Mouse (Mus musculus) heart, embryonic 12.5 days (tissue): ENCODE data around the gene Gm10320. TPM values are rescaled to one million over a fixed set of nuclear protein-coding genes. Genes with fewer than 3 reads are reported as not detected.

ENCODE experiments used
- ATAC-seq: fragments of 200-750 bp; cut with Nextera tagmentation; 2 replicates; pipeline ENCODE4 v1.8.0; 2017; ENCODE audit warnings: moderate TSS enrichment, moderate library complexity; ENCODE audit not compliant: insufficient number of reproducible peaks, low FRiP score
- H3K27ac ChIP-seq: fragments of 300-500 bp; sonication (generic); 2 replicates; pipeline ENCODE4 v1.5.1; 2016; ENCODE audit warnings: mild to moderate bottlenecking, moderate library complexity; ENCODE audit not compliant: poor library complexity, severe bottlenecking
- H3K27me3 ChIP-seq: fragments of 300-500 bp; sonication (generic); replicated peaks from 2 replicates; pipeline ENCODE4 v1.6.1; 2016; ENCODE audit warnings: mild to moderate bottlenecking, moderate library complexity
- H3K36me3 ChIP-seq: fragments of 300-500 bp; sonication (generic); 2 replicates; pipeline ENCODE4 v1.6.1; 2016; ENCODE audit warnings: mild to moderate bottlenecking, moderate library complexity
- H3K4me1 ChIP-seq: fragments of 300-500 bp; sonication (generic); replicated peaks from 2 replicates; pipeline ENCODE4 v1.6.1; 2016; ENCODE audit warnings: mild to moderate bottlenecking
- H3K4me2 ChIP-seq: fragments of 300-500 bp; sonication (generic); 2 replicates; pipeline ENCODE4 v1.6.1; 2016; ENCODE audit warnings: mild to moderate bottlenecking, moderate library complexity
- H3K4me3 ChIP-seq: fragments of 300-500 bp; sonication (generic); 2 replicates; pipeline ENCODE4 v1.5.1; 2016; ENCODE audit warnings: mild to moderate bottlenecking
- H3K9ac ChIP-seq: fragments of 300-500 bp; sonication (generic); 2 replicates; pipeline ENCODE4 v1.6.1; 2016; ENCODE audit warnings: mild to moderate bottlenecking, moderate library complexity
- H3K9me3 ChIP-seq: fragments of 300-500 bp; sonication (generic); replicated peaks from 2 replicates; pipeline ENCODE4 v1.6.1; 2016; ENCODE audit warnings: mild to moderate bottlenecking, moderate library complexity
- WGBS: fragments of 180-500 bp; shearing (Covaris S2); methylation state at CpG from one replicate; pipeline ENCODE4 v1.1.7; 2016; 5-methylcytosine and 5-hydroxymethylcytosine counted together
- polyA plus RNA-seq: library from polyadenylated mRNA; unstranded; fragments of >200 nt; fragmentation: Nextera tagmentation; extraction: Ambion mirVana; gene quantifications from 2 replicates; pipeline ENCODE4 v1.2.1, GENCODE M21; 2016

Gm10320 gene
- polyA plus RNA-seq: 0.82 TPM in 1 of 2 replicates, not detected in the other

DNA sequence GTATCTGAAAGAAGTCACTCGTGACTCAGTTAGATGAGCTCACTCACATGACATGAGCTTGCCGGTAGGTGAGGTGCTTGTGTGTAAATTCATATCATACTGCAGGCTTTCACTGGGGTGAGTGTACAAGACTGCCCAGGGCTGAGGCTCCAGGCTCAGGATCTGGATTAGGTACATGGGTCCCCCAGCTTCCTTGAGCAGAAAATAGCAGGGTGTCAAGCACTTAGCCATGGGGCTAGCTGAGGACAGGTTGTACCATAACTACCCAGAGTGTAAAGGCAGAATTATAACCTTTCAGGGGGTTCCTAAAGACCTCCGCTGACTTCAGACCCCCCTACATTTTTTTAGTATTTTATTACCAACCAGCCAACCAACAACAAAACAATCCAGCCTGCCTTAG, at the start of gene Gm10320:
Gene Gm10320, minus strand, starts transcription at position 93 of the 400 bp plus-strand sequence.
- no peak within 1 kb of the TSS for H3K4me3 ChIP-seq
- peaks cover 11% of the 10 kb centered on the region for H3K27me3 ChIP-seq
- ATAC-seq: no peak
- H3K9ac ChIP-seq: no peak within 1 kb of the TSS
- no peak within 1 kb of the TSS for H3K4me2 ChIP-seq
- 76% methylated on average over 3 of the region's 3 CpGs for WGBS
- no peaks in the 10 kb centered on the region for H3K36me3 ChIP-seq
- H3K4me1 ChIP-seq: peaks cover 1% of the 10 kb centered on the region
- no peak within 1 kb of the TSS for H3K27ac ChIP-seq
- no peaks in the 10 kb centered on the region for H3K9me3 ChIP-seq

DNA sequence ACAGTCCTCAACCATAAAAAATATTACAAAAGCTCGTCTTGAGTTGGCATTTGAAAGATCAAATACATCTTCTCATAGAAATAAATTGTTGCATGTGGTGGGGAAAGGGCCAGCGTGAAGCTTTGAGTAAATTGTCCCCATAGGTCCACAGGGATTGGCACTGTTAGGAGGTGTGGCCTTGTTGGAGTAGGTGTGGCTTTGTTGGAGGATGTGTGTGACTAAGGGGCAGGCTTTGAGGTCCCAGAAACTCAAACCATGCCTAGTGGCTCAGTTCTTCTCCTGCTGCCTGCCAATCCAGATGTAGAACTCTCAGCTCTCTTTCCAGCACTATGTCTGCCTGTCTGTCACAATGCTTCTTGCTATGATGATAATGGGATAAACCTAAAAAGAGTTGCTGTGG, 49.8 kb upstream of the Gm10320 start:
- H3K4me1 ChIP-seq: no peaks in the 10 kb centered on the region
- 81% methylated on average over 2 of the region's 2 CpGs for WGBS
- ATAC-seq: no peak
- H3K9me3 ChIP-seq: peaks cover 3% of the 10 kb centered on the region; the same call in 1 of the 2 replicates
- no peaks in the 10 kb centered on the region for H3K36me3 ChIP-seq
- H3K27me3 ChIP-seq: peaks cover 11% of the 10 kb centered on the region; the same call in 1 of the 2 replicates
- no peak overlapping the region for H3K4me2 ChIP-seq
- H3K4me3 ChIP-seq: no peak overlapping the region
- H3K27ac ChIP-seq: no peak overlapping the region
- no peak overlapping the region for H3K9ac ChIP-seq

DNA sequence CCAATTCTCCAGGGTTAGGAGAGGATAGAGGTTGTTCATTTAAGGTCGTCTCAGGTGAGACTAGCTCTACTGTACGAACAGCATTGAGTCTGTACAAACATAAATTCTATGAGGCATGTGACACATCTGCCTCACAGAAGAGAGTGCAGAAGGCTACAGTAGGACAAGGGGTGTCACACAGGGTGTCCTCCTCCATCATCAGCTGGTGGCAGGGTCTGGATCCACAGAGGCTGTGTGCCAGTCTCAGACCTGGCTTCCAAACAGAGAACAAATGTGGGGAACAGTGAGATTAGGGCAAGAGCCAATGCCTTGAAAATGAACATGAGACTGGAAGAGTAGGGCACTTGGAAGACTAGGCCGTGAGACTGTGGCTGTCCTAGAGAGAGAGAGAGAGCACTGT, 48.4 kb upstream of the Gm10320 start:
- H3K9ac ChIP-seq: no peak overlapping the region
- peaks cover 5% of the 10 kb centered on the region for H3K4me1 ChIP-seq
- WGBS: 84% methylated on average over 3 of the region's 3 CpGs
- H3K27ac ChIP-seq: no peak overlapping the region
- no peak overlapping the region for H3K4me2 ChIP-seq
- peaks cover 11% of the 10 kb centered on the region; the same call in 1 of the 2 replicates for H3K27me3 ChIP-seq
- no peaks in the 10 kb centered on the region for H3K36me3 ChIP-seq
- no peak overlapping the region for H3K4me3 ChIP-seq
- ATAC-seq: no peak
- peaks cover 3% of the 10 kb centered on the region; the same call in 1 of the 2 replicates for H3K9me3 ChIP-seq

DNA sequence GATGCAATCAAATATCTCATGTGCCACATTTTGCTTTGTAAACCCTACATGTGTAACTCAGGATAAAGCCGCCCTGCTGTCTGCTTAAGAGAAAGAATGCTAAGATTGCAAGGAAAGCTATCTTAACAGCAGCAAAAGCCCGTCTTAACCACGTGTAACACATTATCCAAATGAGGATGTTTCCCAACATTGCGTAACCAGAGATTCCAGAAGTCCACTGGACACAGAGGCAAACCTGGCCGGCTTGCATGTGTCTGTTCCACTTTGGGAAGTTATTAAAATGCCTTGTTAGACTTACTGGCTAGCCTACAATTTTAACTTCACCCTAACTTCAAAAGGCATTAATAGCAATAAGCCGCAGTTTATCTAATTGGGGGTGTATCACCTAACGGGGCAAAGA, 47.5 kb upstream of the Gm10320 start:
- Histone ChIP-seq H3K4me3 (no peak overlapping the region), H3K27ac (no peak overlapping the region), H3K9me3 (peaks cover 3% of the 10 kb centered on the region; the same call in 1 of the 2 replicates), H3K27me3 (peaks cover 11% of the 10 kb centered on the region; the same call in 1 of the 2 replicates), H3K9ac (no peak overlapping the region), H3K36me3 (no peaks in the 10 kb centered on the region), H3K4me2 (no peak overlapping the region), H3K4me1 (peaks cover 14% of the 10 kb centered on the region)
- ATAC-seq: no peak
- 62% methylated on average over 7 of the region's 7 CpGs for WGBS

DNA sequence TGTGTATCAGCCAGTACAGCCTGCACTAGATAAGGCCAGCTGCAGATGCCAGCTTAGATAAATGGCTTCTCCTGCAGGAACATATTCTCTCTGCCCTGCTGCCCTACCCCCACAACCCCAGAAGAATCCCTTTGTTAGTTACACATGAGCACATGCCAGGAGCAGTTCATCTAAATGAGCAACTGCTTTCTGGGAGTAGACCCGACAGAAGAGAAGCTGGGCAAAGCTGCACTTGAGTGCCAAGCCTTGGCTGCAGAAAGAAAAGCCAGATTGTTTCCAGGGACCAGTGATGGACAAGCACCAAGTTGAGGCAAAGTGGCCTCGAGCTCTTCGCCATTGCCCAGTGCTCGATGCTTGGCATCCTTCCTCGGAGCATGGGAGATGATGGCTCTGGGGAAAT, 46.8 kb upstream of the Gm10320 start:
- Histone ChIP-seq H3K27ac (no peak overlapping the region), H3K9me3 (peaks cover 3% of the 10 kb centered on the region; the same call in 1 of the 2 replicates), H3K4me1 (peaks cover 17% of the 10 kb centered on the region), H3K9ac (no peak overlapping the region), H3K36me3 (no peaks in the 10 kb centered on the region), H3K4me3 (no peak overlapping the region), H3K27me3 (0 out of 2 replicates have a peak, but pooled peaks cover 11% of the 10 kb centered on the region), H3K4me2 (no peak overlapping the region)
- 73% methylated on average over 5 of the region's 5 CpGs for WGBS
- no peak for ATAC-seq

DNA sequence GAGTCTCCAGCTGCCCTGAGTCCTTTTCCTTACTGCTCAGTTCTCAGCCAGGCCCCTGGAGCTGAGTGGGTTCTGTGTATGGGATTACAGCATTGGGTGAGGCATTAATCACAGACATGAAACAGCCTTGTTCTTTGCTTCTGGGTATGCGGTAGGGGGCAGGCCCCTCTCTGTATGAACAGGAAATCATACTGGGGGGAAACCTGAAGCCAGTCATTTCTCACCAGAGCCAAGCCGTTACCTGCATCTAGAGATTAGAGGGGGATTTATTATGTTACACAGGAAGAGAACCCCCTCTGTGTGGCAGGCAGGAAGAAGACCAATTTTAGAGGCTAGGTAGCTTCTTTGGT, 43.1 kb upstream of the Gm10320 start:
- Histone ChIP-seq H3K4me3 (no peak overlapping the region), H3K27ac (peak overlapping the region; percentile 42; the same call in 1 of the 2 replicates), H3K36me3 (no peaks in the 10 kb centered on the region), H3K9me3 (0 out of 2 replicates have a peak, but pooled peaks cover 4% of the 10 kb centered on the region), H3K4me2 (peak overlapping the region; percentile 51), H3K4me1 (peaks cover 34% of the 10 kb centered on the region), H3K27me3 (peaks cover 7% of the 10 kb centered on the region; the same call in 1 of the 2 replicates), H3K9ac (0 out of 2 replicates have a peak overlapping the region, but pooled peaks have one; percentile 14)
- no peak for ATAC-seq
- 41% methylated on average over 2 of the region's 2 CpGs for WGBS

DNA sequence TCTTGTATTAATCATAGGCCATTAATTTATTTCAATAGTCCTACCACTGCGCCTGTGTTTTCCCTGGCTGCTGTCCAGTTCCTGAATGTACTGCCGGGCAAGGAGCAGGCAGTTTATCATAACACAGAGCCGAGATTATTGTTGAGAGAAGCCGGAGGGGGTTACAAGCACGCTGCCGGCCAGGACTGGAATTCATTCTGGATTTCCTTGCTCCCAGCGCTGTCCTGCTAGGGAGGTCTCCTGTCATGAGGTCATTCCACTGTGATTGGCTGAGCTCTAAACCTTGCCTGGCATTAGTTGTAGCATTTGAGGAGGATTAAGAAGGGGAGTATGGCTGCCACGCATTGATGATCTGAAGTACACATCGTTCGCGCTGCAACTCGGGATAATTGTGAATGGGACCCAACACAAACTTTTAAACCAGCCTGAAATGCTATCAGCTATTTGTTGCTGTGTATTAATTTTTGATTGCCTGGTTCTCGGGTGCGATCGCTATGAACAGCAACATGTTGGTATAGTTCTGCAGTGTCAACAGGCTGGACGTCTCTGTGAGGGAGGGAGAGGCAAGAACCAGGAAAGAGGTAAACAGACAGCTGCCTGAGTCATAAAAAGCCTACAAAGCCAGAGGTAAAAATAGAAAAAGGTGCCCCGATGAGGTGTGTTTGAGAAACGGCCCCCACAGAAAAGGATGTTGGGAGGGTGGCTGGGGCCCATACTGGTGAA, 42.5 kb upstream of the Gm10320 start:
- H3K36me3 ChIP-seq: no peaks in the 10 kb centered on the region
- no peak overlapping the region for H3K4me3 ChIP-seq
- peak overlapping the region; percentile 42; the same call in 1 of the 2 replicates for H3K27ac ChIP-seq
- H3K9me3 ChIP-seq: 0 out of 2 replicates have a peak, but pooled peaks cover 4% of the 10 kb centered on the region
- H3K27me3 ChIP-seq: peaks cover 6% of the 10 kb centered on the region; the same call in 1 of the 2 replicates
- H3K4me2 ChIP-seq: peak overlapping the region; percentile 51
- H3K4me1 ChIP-seq: peaks cover 34% of the 10 kb centered on the region
- 25% methylated on average over 18 of the region's 18 CpGs for WGBS
- ATAC-seq: peak; percentile 82; the same call in 1 of the 2 replicates
- 0 out of 2 replicates have a peak overlapping the region, but pooled peaks have one; percentile 14 for H3K9ac ChIP-seq

DNA sequence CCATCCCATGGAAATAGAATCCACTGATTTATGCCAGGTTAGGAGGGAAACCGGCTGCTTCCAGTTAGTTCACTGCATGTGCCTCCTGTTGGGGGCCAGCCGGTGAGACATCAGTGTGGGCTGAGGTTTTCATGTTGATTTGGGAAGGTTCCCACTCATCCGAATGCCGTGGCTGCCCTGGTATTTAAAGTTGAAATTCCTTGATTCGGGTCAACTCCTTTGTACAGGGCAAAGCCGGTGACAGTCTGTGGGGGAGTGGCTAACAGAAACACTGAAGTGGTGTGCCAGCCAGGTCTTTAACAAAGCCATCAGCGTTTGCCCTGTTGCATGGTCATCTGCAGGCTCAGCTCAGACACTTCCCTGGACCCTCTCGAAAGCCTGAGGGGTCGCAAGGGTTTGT, 41.6 kb upstream of the Gm10320 start:
- Histone ChIP-seq H3K4me2 (0 out of 2 replicates have a peak overlapping the region, but pooled peaks have one; percentile 20), H3K27me3 (peaks cover 6% of the 10 kb centered on the region; the same call in 1 of the 2 replicates), H3K9me3 (0 out of 2 replicates have a peak, but pooled peaks cover 4% of the 10 kb centered on the region), H3K36me3 (no peaks in the 10 kb centered on the region), H3K4me1 (peaks cover 34% of the 10 kb centered on the region), H3K27ac (no peak overlapping the region), H3K9ac (no peak overlapping the region), H3K4me3 (no peak overlapping the region)
- ATAC-seq: no peak
- WGBS: 31% methylated on average over 9 of the region's 9 CpGs

DNA sequence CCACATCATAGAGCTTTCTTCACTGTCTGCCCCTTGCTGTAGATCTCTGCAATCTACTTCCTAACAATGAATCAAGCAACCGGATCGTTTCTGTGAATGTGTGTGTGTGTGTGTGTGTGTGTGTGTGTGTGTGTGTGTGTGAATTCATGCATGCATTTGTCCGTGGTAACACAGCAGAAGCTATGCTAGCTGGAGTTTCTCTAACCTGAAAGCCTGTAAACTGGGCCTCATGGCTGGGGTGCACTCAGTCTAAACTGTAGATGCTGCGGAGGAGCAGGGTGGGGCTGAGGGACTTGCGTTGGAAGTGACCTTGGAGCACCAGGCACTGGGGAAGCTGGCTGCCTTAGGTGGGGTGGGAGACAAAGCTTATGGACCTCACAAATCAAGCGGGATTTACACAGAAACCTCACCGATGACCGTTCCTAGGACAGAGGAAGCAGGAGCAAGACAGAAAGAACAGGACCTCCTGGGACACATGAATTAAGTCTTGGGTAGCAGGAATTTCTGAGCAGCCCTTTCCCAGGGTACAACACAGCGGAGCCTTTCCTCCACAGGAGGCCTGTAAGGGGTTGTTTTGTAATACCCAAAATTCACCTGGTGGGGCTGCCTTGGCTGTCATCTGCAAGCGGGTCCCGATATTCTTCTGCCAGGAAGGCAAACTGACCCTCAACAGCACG, 41.0 kb upstream of the Gm10320 start:
- no peak for ATAC-seq
- H3K36me3 ChIP-seq: no peaks in the 10 kb centered on the region
- H3K9me3 ChIP-seq: 0 out of 2 replicates have a peak, but pooled peaks cover 4% of the 10 kb centered on the region
- H3K9ac ChIP-seq: no peak overlapping the region
- H3K27ac ChIP-seq: no peak overlapping the region
- no peak overlapping the region for H3K4me3 ChIP-seq
- H3K27me3 ChIP-seq: peaks cover 6% of the 10 kb centered on the region; the same call in 1 of the 2 replicates
- no peak overlapping the region for H3K4me2 ChIP-seq
- H3K4me1 ChIP-seq: peaks cover 34% of the 10 kb centered on the region
- 62% methylated on average over 12 of the region's 12 CpGs for whole genome bisulfite sequencing

DNA sequence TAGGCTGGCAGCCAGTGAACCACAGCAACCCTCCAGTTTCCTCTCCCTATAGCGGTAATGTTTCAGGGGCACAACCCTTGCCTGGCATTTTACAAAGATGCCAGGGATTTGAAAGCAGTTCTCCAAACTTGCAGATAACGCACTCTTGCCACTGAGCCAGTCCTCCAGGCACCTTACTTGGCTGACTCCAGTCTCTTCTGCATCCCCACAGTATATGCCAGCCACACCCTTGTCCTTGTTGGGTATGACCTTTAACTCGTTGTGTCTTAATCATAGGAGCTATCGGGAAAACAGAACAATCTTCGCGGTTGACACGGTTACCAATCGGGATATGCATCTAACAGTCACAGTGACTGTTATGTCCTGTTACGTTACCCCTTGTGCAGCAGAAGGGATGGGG, 40.2 kb upstream of the Gm10320 start:
- WGBS: 84% methylated on average over 9 of the region's 9 CpGs
- Histone ChIP-seq H3K9me3 (0 out of 2 replicates have a peak, but pooled peaks cover 4% of the 10 kb centered on the region), H3K4me2 (no peak overlapping the region), H3K27me3 (peaks cover 6% of the 10 kb centered on the region; the same call in 1 of the 2 replicates), H3K4me1 (peaks cover 34% of the 10 kb centered on the region), H3K27ac (no peak overlapping the region), H3K9ac (no peak overlapping the region), H3K36me3 (no peaks in the 10 kb centered on the region), H3K4me3 (no peak overlapping the region)
- no peak for ATAC-seq

DNA sequence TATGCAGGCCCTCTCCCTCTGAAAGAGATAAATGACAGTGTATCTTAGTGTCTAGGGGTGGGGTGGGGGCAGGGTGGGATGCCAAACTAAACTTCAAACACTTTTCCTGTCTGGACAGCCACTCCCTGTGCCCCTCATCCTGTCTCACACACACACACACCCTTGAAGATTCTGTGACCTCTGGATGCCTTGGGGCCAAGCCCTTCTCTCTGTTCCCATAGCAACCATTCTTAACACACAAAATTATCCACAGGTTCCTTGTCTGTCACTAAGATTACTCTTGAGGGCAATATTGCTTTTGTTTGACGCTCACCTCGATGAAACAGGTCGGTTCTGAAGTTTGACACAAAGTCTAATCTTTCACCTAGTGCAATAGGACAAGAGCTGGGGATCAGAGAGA, 39.5 kb upstream of the Gm10320 start:
- H3K36me3 ChIP-seq: no peaks in the 10 kb centered on the region
- H3K4me2 ChIP-seq: no peak overlapping the region
- no peak overlapping the region for H3K4me3 ChIP-seq
- 0 out of 2 replicates have a peak, but pooled peaks cover 4% of the 10 kb centered on the region for H3K9me3 ChIP-seq
- no peak for ATAC-seq
- no peak overlapping the region for H3K27ac ChIP-seq
- H3K9ac ChIP-seq: no peak overlapping the region
- peaks cover 6% of the 10 kb centered on the region; the same call in 1 of the 2 replicates for H3K27me3 ChIP-seq
- WGBS: 58% methylated on average over 3 of the region's 3 CpGs
- H3K4me1 ChIP-seq: peaks cover 34% of the 10 kb centered on the region
